Mouse (Mus musculus): ENCODE results near the gene Espl1.

DNA sequence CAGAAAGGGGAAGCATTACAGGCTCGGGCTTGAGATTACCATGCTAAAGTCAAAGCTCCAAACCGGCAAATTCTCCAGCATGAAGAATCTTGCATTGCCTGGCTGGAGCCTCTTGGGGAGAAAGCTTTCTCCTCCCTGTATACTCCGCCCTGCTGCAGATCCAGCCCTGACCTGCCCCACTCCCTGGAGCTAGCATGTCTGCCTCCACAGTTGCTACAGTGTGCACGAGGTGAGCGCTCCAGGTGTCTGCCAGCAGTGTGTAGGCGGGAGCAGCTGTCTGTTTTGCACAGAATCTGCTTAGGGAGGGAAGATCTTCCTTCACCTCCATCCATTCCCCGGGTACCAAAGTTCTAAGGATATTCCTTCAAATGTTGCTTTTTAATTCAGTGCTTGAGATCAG, 33.5 kb upstream of the Espl1 start:
- no peak for TF ChIP-seq POLR2A (IDR thresholded peaks at IDR 0.05; ENCODE audit: control insufficient read depth, extremely low read depth, insufficient read depth, low read length, poor library complexity)
- TF ChIP-seq CTCF (IDR thresholded peaks at IDR 0.05; ENCODE audit: borderline replicate concordance, control insufficient read depth, extremely low read depth, insufficient read depth, low read length, poor library complexity): no peak

All from thymus, adult 2 months (tissue).